Mouse (Mus musculus) forebrain, embryonic 10.5 days (tissue): Measurements from ENCODE around the gene Sipa1l3. TPM values are rescaled to one million over a fixed set of nuclear protein-coding genes. Genes with fewer than 3 reads are reported as not detected.
A peak's percentile ranks its signal among the peaks of the same experiment; 100 is the strongest.

Experiments used
- DNase-seq: peaks from one replicate; pipeline ENCODE4 v3.0.0-alpha.2; 2017; ENCODE audit warnings: low spot score; ENCODE audit errors: extremely low spot score
- H3K27ac ChIP-seq: fragments of 300-500 bp; sonication (generic); 2 replicates; pipeline ENCODE4 v1.5.1; 2016; ENCODE audit warnings: mild to moderate bottlenecking
- H3K27me3 ChIP-seq: fragments of 300-500 bp; sonication (generic); 2 replicates; pipeline ENCODE4 v1.6.1; 2016; ENCODE audit warnings: mild to moderate bottlenecking; ENCODE audit not compliant: poor library complexity, severe bottlenecking
- H3K36me3 ChIP-seq: fragments of 300-500 bp; sonication (generic); replicated peaks from 2 replicates; pipeline ENCODE4 v1.6.1; 2016; ENCODE audit warnings: mild to moderate bottlenecking, moderate library complexity
- H3K4me1 ChIP-seq: fragments of 300-500 bp; sonication (generic); 2 replicates; pipeline ENCODE4 v1.6.1; 2016
- H3K4me3 ChIP-seq: fragments of 300-500 bp; sonication (generic); 2 replicates; pipeline ENCODE4 v1.5.1; 2016; ENCODE audit warnings: mild to moderate bottlenecking, moderate library complexity
- H3K9me3 ChIP-seq: fragments of 300-500 bp; sonication (generic); 2 replicates; pipeline ENCODE4 v1.6.1; 2016; ENCODE audit warnings: mild to moderate bottlenecking, moderate library complexity
- WGBS: fragments of 180-500 bp; shearing (Covaris S2); methylation state at CpG from one replicate; pipeline ENCODE4 v1.1.7; 2016; 5-methylcytosine and 5-hydroxymethylcytosine counted together
- polyA plus RNA-seq: library from polyadenylated mRNA; unstranded; fragments of >200 nt; fragmentation: Nextera tagmentation; extraction: Ambion mirVana; gene quantifications from 2 replicates; pipeline ENCODE4 v1.2.1, GENCODE M21; 2016

Gene Sipa1l3
- polyA plus RNA-seq, 1 experiment from 2014 or later, result 12.4 TPM

DNA sequence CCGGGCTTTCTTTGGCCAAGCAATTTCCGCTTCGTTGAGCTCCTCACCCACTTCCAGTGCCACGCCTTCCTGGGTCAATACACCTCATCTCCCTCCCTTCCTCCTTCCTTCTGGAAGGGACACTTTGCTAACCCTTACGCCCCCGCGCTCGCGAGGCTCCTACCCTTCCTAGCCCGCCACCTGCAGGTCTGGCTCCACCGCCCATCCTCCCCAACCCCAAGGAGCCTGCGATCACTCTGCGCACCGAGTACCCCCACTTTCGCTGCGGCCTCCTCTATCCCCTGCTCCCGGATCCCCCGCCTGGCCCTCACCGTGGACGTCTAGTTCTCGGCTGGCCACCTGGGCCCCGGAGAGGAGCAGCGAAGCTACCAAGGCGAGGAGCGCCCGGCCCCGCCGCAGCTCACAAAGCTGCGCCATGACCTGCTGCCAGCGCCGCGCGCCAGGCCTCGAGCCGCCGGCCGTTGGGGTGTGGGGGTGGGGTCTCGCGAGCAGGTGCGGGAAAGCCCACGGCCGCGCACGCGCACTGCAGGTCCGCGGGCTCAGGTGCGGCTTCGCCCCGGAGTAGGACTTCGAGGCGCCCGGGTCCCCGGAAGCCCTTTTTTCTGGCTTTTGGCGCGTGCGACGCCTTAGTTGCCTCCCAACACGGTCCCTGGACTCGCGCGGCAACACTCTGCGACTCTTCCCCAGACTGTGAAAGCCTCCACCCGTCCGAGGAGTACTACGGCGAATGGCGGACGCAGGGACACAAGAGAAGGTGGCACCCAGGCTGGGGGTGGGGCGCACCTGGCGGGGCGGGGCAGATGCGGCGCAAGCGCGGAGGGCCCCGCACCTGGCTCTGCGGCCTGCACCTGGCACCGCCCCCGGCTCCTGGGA lies 237.0 kb downstream of the Sipa1l3 start, which contains the start of gene Spint2:
Spint2 (minus strand) TSS at position 712 of the 873 bp plus-strand sequence.
- Histone ChIP-seq H3K9me3 (no peaks in the 10 kb centered on the region), H3K4me3 (peak within 1 kb of the TSS; percentile 73), H3K36me3 (no peaks in the 10 kb centered on the region), H3K4me1 (peaks cover 23% of the 10 kb centered on the region), H3K27ac (peak within 1 kb of the TSS; percentile 84), H3K27me3 (peaks cover 63% of the 10 kb centered on the region)
- under 1% methylated on average over 80 of the region's 80 CpGs for WGBS
- DNase-seq, result peak; percentile 48

DNA sequence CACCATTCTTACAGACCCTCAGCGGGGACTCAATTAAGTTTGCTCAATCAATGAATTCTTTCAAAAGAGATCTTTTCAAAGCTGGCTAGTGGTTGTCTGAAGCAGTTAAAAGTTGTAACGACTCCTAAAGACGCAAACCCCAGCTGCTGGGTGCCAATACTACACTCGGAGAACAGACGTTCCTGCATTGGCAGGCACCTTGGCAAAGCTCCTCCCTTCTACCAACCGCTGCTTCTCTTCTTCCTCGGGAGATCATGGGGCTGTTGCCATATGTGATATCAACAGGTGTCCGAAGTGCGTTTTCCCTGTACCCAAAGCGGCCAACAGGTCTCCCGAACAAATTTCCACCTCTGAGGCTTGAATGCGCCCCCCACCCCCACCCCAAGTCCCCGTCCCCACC lies 237.6 kb downstream of the Sipa1l3 start:
- Histone ChIP-seq H3K27me3 (peaks cover 63% of the 10 kb centered on the region), H3K4me3 (peak overlapping the region; percentile 73), H3K27ac (peak overlapping the region; percentile 84), H3K36me3 (no peaks in the 10 kb centered on the region), H3K9me3 (no peaks in the 10 kb centered on the region), H3K4me1 (peaks cover 23% of the 10 kb centered on the region)
- WGBS, result 12% methylated on average over 13 of the region's 13 CpGs
- no peak for DNase-seq

DNA sequence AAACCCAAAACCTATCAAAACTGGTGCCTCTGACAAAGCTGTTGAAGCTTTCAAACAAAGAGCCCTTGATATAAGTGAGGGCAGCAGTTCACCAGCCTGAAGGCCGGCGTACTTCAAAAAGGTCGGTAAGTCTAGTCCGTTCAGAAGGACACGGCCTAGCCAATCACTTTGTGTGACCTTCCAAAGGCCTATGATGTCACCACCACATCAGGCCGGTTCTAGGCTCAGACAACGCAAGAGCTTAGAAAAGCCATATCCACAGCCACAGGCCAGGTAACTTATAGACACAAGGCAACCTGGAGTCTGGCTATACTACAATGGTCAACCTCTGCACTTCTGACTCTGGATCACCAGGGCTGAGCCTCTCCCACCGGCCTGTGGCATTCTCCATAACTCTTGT lies 238.5 kb downstream of the Sipa1l3 start:
- Histone ChIP-seq H3K4me1 (peaks cover 23% of the 10 kb centered on the region), H3K27me3 (peaks cover 55% of the 10 kb centered on the region), H3K27ac (no peak overlapping the region), H3K9me3 (no peaks in the 10 kb centered on the region), H3K4me3 (no peak overlapping the region), H3K36me3 (no peaks in the 10 kb centered on the region)
- DNase-seq, result no peak
- WGBS, result 79% methylated on average over 8 of the region's 8 CpGs

DNA sequence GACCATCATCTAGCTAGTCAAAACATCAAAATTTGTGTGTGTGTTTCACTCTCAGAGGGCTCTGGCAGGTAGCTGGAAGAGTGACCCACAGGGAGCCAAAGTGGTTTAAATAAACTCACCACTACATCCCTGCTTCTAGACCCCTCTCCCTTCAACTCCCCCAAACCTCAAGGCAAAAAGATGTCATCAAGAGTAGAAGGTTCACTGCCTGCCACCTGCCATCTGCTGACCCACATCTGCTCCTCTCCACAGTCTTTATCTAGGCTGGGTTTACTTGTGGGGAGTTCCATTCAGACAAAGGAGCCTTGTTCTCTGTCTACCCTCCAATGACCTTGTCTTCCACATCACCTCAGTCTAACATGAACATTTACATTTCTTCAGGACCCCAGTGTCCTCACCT lies 239.2 kb downstream of the Sipa1l3 start:
- no peaks in the 10 kb centered on the region for H3K36me3 ChIP-seq
- no peak overlapping the region for H3K4me3 ChIP-seq
- H3K4me1 ChIP-seq, result peaks cover 23% of the 10 kb centered on the region
- H3K27me3 ChIP-seq, result peaks cover 48% of the 10 kb centered on the region
- H3K9me3 ChIP-seq, result no peaks in the 10 kb centered on the region
- no peak overlapping the region for H3K27ac ChIP-seq
- no peak for DNase-seq

DNA sequence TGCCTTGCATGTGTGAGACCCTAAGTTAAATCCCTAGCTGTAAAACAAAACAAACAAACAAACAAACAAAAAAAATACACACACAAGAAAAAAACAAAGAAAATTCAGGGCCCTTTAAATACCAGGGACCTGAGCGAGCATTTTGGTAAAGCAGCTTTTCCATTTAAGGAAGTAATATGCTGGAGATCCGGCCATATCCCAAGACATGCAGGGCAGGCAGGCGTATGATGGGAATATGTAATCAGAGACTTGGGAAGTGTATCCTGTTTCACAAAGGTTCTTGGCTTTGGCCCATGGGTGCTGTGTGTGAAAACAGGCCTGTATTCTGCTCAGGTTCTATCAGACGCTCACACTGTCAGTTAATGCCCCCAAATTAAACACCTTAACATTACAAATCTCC lies 240.9 kb downstream of the Sipa1l3 start:
- Histone ChIP-seq H3K27ac (no peak overlapping the region), H3K27me3 (peaks cover 35% of the 10 kb centered on the region), H3K9me3 (no peaks in the 10 kb centered on the region), H3K4me3 (no peak overlapping the region), H3K4me1 (peaks cover 23% of the 10 kb centered on the region), H3K36me3 (no peaks in the 10 kb centered on the region)
- 87% methylated on average over 4 of the region's 4 CpGs for WGBS
- DNase-seq, result no peak

DNA sequence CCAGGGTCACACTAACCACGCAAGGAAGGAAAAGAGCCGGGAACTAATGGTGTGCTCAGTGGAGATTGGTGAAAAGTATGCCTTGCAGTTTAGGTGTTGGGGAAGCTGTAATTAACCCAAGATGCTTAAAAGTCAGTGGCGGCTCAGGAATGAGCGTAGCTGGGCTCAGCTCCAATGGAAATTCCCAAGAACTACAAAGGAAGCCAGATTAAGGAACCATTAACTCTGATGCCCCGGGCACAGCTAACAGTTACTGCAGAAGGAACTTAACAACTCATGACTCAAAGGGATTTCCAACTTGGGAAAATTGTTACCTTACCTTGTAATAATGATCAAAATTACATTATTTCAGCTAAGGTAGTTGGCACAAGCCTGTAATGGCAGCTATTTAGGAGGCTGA lies 241.7 kb downstream of the Sipa1l3 start:
- H3K4me3 ChIP-seq, result no peak overlapping the region
- 78% methylated on average over 5 of the region's 5 CpGs for WGBS
- peaks cover 15% of the 10 kb centered on the region for H3K4me1 ChIP-seq
- no peaks in the 10 kb centered on the region for H3K36me3 ChIP-seq
- H3K27ac ChIP-seq, result no peak overlapping the region
- no peaks in the 10 kb centered on the region for H3K9me3 ChIP-seq
- no peak for DNase-seq
- H3K27me3 ChIP-seq, result peaks cover 27% of the 10 kb centered on the region

DNA sequence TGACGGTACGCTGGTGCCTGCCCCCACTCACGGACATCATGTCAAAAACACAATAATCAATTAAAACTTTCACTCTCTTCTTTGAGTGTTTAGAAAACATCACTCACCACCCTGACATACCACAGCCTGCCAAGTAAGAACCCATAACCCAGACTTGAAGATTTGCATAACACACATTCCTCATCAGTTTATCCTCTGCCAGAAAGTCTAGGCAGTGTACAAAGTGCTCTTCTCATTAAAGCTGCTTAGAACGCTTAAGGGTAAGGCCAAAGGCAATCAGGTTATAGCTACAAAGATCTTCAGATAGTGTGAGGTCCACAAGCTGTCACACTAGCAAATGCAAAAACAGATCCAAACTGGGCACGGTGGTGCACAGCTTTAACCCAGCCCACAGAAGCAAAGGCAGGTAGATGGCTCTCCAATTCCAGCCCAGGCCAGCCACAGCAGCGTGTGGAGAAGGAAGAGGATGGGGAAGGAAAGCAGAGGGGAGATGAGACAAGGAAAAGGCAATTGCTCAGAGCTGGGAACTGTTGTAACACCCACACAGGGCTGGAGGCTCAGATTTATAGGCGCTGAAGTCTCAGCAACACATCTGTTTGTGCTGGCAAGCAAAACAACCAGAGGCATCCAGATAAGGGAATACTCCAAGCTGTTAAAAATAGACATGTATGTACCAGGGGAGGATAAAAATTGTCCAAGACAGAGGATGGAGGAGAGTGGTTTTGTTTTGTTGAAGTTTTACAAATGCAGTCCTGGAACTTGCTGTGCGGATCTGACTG lies 246.6 kb downstream of the Sipa1l3 start:
- H3K4me1 ChIP-seq, result peaks cover 3% of the 10 kb centered on the region
- DNase-seq, result no peak
- no peaks in the 10 kb centered on the region for H3K9me3 ChIP-seq
- WGBS, result 86% methylated on average over 8 of the region's 8 CpGs
- H3K36me3 ChIP-seq, result no peaks in the 10 kb centered on the region
- no peaks in the 10 kb centered on the region for H3K27me3 ChIP-seq
- H3K27ac ChIP-seq, result no peak overlapping the region
- no peak overlapping the region for H3K4me3 ChIP-seq

DNA sequence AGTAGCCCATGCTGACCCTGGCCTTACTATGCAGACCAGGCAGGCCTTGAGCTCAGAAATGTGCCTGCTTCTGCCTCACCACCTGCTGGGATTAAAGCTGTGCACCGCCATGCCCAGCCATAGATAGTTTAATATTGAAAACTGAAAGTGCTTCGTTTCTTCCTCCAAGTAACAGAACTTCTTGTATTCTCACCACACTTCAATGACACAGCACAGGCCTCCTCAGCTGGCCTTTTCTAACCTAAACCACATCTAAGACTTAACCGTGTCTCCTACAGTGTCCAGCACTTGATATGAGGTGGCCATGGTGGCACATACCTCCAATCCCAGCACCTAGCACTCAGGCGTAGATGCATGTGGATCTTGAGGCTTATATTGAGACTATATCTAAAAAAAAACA lies 248.0 kb downstream of the Sipa1l3 start:
- Histone ChIP-seq H3K27me3 (no peaks in the 10 kb centered on the region), H3K9me3 (no peaks in the 10 kb centered on the region), H3K27ac (no peak overlapping the region), H3K4me1 (peaks cover 11% of the 10 kb centered on the region), H3K36me3 (no peaks in the 10 kb centered on the region), H3K4me3 (no peak overlapping the region)
- 90% methylated on average over 4 of the region's 4 CpGs for WGBS
- DNase-seq, result no peak

Other genes with a start within 250 kb of the Sipa1l3 start
- gene Spint2, start 236.7 kb downstream of the Sipa1l3 start, polyA plus RNA-seq, result 44.2 and 50.8 TPM in 2 replicates
- 7.4 and 8.7 TPM in 2 replicates for gene Ppp1r14a, start 229.3 kb downstream of the Sipa1l3 start, polyA plus RNA-seq
- gene Dpf1, start 214.7 kb downstream of the Sipa1l3 start, polyA plus RNA-seq, result 39.1 and 42.7 TPM in 2 replicates
- 0.14 TPM in 1 of 2 replicates, not detected in the other for gene Catsperg2, start 208.4 kb upstream of the Sipa1l3 start, polyA plus RNA-seq
- 11.6 and 11.8 TPM in 2 replicates for gene Zfp84, start 249.9 kb upstream of the Sipa1l3 start, polyA plus RNA-seq